Mouse (Mus musculus) NIH3T3 (cell line): ENCODE results near the gene Skint5.
A peak's percentile ranks its signal among the peaks of the same experiment; 100 is the strongest.

Experiments
- DNase-seq: peaks from one replicate; pipeline ENCODE4 v3.0.0-alpha.2; 2012; ENCODE audit warnings: low read depth

The Skint5 gene

GRCm38 (mm10) chr4:113999403-113999802 lies at the start of gene Skint5:
Gene Skint5, minus strand, starts transcription at chr4:113999503.
- DNase-seq, result no peak

GRCm38 (mm10) chr4:113957343-113957742 lies 42.0 kb downstream of the Skint5 start:
- no peak for DNase-seq

GRCm38 (mm10) chr4:113764182-113764581 lies 235.1 kb downstream of the Skint5 start:
- DNase-seq, result no peak

- DNase-seq, result no peak
Observed at GRCm38 (mm10) chr4:113763684-113764083, 235.6 kb downstream of the Skint5 start.

- DNase-seq, result peak; percentile 72
Observed at GRCm38 (mm10) chr4:113448230-113448629, 551.1 kb downstream of the Skint5 start.
